Mouse (Mus musculus) olfactory bulb, adult 2 months (tissue): Measurements from ENCODE around the gene Plekhg6.

ENCODE experiments used
- CTCF ChIP-seq: fragments of 200-500 bp; IDR thresholded peaks from 2 replicates; pipeline ENCODE4 v1.5.1; 2012; ENCODE audit warnings: low read depth, mild to moderate bottlenecking, low read length, moderate library complexity; ENCODE audit not compliant: insufficient read depth
- POLR2A ChIP-seq: fragments of 200-500 bp; IDR thresholded peaks from 2 replicates; pipeline ENCODE4 v1.6.1; 2012; ENCODE audit warnings: mild to moderate bottlenecking, low read depth, low read length, moderate library complexity; ENCODE audit not compliant: insufficient read depth

DNA sequence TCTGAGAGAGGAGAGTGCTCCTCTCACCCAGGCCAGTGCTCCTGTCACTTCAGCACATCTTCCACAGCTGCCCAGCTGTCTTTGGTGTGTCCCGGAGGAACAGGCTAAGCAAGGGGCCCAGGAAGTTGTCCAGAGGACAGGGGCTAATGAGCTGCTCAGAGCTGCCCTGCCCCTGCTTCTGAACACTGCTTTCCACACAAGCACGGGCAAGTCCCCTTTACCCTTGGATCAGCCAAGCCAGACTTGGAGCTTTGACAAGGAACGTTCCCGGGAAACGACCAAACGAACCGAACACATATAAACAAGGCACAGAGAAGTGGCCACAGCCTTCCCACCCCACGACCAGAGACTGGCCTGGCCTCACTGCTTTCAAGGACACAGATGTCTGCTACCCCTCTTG, 36.5 kb downstream of the Plekhg6 start:
- TF ChIP-seq POLR2A (no peak), CTCF (no peak)
